Mouse (Mus musculus) retina, postnatal 1 day (tissue): Measurements from ENCODE around the gene Clybl.

Experiments used
- DNase-seq: peaks from one replicate; pipeline ENCODE4 v3.0.0-alpha.2; 2012

Gene Clybl

DNA sequence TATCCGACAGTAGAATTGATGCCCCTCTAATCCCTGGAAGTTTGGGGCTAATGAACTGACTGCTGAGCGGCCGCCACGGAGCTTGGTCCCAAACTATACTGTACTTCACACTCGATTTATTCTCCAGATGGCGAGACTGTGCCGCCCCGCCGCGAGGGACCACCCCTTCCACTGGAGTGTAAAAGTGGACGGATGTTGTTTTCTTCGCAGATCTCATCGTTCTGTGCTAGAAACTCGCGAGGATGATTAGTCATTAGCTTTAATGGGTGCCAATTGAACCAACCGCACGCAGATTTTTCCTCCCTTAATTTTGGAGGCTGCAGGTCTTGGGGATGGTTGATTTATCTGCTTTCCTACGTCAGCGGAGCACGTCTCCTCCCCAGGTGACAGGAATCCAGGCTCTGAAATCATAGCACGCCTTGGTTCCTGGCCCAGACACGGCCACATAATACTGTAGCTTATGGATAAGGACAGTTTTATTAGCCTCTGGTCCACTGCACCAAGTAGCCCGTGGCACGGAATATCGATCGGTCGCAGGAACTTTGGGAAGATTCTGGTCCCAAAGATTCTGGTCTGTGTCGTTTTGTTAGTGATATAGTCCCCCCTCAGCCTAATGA is 185.9 kb downstream of the Clybl start:
- DNase-seq, result peak; percentile 77

DNA sequence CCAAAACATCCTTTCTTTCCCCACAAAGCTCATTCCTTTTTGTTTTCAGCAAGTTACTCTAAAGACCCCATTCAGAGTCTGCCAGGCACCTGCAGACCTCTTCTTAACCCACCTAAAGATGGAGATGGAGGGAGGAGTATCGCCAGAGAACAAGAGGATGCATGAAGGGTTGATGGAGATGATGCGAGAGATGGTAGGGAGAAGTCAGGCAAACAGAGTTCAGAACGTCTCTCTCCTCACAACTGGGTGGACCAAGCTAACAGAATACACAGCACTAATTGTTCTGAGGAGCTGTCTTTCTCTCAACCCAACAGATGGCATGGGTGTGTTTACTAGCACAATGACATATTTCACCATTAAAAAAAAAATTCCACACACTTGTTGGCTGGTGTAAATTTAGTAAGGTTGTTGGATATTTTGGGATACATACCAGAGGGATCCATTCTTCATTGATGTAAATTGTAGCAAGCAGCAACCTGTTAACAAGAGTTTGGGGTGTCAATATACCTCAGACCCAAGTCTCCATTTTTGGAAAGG is 186.4 kb downstream of the Clybl start:
- peak; percentile 39 for DNase-seq

GRCm38 (mm10) chr14:122368501-122368900 is 187.0 kb downstream of the Clybl start:
- DNase-seq, result no peak

GRCm38 (mm10) chr14:122371979-122372378 is 190.5 kb downstream of the Clybl start:
- DNase-seq, result no peak

DNA sequence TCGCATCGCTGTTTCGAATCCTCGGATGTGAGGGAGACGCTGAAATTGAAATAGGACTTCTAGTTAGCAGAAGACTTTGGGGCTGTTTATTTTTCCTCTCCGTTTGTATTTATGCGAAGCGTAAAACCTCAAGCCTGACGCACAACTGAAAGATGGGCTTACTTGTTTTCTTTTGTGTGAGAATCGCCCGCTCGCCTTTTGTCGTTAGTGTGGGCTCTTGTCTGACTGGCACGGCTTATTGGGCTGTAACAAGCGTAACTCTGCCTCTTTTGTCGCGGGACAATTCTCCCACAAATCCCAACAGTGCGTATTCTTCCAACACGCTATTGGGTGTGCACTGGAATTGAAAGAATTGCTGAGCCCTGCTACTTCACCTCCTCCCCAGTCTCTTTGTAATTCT is 192.0 kb downstream of the Clybl start:
- peak; percentile 56 for DNase-seq

DNA sequence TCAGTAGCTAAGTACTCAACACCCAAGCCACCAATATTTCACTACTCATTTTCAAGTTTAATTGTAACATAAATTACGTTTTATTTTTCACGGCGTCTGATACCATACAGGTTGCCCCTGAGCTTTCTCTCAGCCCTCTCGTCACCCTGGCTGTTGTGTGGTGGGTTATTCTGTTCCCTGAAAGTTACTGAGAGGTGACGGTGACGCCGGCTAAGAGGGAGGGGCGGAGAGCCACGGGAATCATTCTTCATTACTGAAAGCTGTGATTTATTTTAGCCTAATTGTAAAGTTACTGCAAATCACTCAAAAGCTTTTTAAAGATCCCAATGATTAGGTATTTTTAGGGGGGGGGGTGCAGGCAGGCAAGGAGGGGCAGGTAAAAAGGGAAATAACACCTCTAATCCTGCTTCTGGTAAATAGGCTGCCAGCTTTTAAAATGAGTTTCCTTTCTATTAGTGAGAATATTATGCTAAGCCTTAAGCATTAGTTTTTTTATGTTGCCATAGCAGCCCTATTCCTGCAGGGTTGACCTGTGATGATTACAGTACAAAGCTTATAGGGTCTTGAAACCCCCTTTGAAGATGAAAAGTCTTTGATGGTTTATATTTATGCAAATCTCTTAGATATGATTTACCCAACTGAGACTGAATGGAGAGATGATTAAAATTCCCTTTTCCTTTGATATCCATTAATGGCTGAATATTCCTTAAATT is 192.9 kb downstream of the Clybl start:
- no peak for DNase-seq

GRCm38 (mm10) chr14:122375070-122375811 is 193.7 kb downstream of the Clybl start:
- no peak for DNase-seq

DNA sequence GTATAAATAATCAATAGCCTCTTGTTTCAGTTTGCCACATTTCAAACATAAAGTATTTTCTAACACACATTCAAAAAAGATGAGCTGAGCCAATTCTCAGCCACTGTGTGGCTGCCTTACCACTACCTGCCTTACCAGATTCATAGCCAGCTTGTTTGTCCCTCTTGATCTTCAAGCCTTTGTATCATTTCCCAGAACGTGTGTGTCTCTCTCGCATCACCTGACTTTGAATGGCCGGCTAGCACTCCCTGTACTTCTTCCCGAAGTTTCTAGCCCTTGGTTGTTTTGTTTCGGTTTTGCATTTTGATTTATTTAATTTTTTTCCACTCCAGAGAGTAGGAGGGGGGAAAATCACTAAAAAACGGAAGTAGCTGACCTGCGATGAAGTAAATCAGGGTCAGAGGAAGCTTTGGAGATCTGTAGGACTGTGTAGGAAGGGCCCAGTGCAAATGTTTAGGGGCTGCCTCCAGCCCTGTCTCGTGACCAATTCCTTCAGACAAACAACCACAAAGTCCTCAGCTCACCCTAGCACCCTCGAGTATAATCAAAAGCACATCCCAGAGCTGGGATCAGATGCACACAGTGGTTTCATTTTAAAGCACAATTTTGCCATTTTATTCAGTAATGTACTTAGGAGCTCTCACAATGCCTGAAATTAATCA is 195.1 kb downstream of the Clybl start:
- DNase-seq, result no peak

DNA sequence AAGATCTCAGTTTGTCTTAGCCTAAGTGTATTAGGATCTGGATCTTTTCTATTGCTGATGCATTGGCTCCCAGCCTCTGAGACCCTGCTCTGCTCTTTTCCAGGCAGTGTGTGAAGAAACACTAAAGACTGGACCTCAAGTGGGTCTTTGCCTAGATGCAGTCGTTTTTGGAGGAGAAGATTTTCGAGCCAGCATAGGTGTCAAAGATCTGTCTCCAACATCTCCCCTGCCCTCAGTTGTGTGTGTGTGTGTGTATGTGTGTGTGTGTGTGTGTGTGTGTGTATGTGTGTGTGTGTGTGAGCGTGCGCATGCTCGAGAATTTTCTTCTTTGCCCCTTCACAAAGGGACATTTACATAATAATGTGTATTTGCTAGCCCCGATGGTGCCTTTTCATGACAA is 196.2 kb downstream of the Clybl start:
- no peak for DNase-seq

GRCm38 (mm10) chr14:122379076-122379475 is 197.6 kb downstream of the Clybl start:
- DNase-seq, result no peak

GRCm38 (mm10) chr14:122379996-122380395 is 198.5 kb downstream of the Clybl start:
- DNase-seq, result no peak

- peak; percentile 55 for DNase-seq
Measured at GRCm38 (mm10) chr14:122380896-122381845, 199.7 kb downstream of the Clybl start.

- DNase-seq, result no peak
Measured at GRCm38 (mm10) chr14:122382281-122382680, 200.8 kb downstream of the Clybl start.

- DNase-seq, result no peak
Measured at GRCm38 (mm10) chr14:122383931-122384330, 202.4 kb downstream of the Clybl start.

- DNase-seq, result peak; percentile 44
Measured at GRCm38 (mm10) chr14:122384447-122385237, 203.1 kb downstream of the Clybl start.

DNA sequence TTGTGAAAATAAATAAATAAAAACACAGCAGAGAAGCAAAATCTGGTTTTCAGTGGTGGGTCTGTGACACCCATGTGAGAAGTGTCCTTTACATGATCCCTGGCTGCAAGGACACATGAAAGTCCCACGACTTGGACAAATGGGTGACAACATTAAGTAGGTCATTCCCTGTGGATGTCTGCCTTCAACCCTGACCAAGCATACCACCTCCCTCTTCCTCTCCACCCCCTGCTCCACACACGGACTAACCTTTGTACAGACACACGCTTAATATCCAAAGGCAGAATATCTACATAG is 203.7 kb downstream of the Clybl start:
- no peak for DNase-seq

DNA sequence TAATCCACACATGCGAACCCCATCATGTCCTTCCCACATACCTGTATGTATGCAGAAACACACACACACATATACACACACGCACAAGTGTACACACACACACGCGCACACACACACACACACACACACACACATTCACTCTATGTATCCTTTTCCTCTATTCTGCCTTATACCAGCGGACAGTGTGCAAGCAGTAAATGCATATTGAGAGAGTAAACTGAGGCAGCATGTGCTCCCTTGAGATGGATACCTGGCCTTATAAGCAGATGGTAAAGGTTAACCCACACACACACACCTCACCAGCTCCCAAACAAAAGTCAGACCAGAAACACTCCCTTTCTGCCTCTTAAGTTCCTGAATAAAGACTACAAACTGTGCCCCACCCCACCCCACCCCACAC is 204.3 kb downstream of the Clybl start:
- DNase-seq, result no peak

DNA sequence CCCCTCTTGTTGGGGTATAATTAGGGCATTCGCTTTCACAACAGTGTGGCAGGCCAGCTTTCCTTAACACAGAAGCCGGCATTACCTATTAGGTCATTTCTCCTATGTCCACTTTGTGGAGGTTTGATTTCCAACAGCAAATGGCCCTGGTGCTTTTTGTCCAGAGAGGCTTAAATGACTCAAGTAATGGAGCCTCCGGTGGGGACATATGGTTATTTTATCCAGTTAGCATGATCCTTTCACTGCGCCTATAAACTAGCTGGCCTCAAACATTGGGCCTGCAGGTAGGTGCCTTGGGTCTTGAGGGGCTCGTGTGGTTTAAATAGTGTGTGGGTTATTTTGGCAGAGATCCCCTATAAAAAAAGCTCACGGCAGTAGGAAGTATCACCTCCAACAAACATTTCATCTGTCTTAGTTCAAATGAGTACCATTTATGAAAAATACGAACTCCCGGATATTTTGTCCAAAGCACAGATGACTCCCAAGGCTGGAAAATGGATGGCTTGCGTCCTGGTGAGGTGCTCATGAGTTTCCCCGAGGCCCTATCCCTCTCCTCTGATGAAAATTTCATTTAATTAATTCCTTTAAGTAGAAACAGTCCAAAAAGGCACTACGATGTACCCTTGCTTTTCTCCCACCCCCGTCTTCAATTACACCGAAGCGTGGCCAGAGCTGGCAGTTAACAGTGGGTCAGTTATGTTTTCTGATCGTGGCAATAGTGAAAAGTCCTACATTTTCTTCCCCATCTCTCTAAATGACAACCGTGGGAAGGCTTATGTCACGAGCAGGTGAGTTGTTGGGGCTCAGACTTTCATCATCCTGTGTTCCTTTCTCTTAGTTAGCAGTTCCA is 205.0 kb downstream of the Clybl start:
- DNase-seq, result no peak

DNA sequence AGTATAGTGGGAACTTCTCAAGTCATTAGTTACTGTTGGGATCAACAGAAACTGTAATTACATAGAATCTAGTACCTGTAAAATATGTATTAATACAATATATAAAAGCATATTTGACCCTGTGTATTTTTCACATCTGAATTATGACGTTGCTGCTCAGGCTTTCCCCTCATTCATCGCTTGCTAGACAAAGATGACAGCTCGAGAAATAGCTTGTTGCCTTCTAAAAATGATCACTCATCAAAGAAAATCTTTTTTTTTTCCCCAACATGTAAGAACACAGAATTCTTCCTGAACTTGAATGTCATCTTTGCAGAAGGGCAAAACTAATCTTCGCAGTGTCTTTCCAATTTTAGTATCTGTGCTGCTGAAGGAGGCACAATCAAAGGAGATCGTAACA is 206.3 kb downstream of the Clybl start:
- no peak for DNase-seq

GRCm38 (mm10) chr14:122388431-122389031 is 207.0 kb downstream of the Clybl start:
- peak; percentile 66 for DNase-seq
